Mouse (Mus musculus): Measurements from ENCODE around the gene Slc5a2.

Gene Slc5a2

DNA sequence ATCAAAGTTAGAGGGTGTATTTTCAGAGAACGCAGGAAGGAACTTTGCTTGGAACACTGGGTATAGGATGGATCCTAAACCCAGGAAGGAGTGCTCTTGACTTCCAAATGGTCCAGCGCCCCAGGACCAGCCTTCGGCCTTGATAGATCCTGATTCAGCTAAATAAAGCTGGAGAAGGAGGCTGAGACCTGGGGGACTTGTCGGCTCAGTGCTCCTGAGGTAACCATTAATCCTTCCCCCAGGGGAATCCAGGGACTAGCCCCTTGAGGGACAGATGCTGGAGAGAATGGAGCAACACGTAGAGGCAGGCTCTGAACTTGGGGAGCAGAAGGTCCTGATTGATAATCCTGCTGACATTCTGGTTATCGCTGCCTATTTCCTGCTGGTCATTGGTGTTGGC lies at the start of gene Slc5a2:
Gene Slc5a2, plus strand, starts transcription at position 247 of the 400 bp plus-strand sequence.
- no peak for DNase-seq (ENCODE audit: low read depth, low spot score)

GRCm38 (mm10) chr7:128219952-128220351 lies 45.5 kb upstream of the Slc5a2 start:
- DNase-seq (ENCODE audit: low read depth, low spot score), result no peak

DNA sequence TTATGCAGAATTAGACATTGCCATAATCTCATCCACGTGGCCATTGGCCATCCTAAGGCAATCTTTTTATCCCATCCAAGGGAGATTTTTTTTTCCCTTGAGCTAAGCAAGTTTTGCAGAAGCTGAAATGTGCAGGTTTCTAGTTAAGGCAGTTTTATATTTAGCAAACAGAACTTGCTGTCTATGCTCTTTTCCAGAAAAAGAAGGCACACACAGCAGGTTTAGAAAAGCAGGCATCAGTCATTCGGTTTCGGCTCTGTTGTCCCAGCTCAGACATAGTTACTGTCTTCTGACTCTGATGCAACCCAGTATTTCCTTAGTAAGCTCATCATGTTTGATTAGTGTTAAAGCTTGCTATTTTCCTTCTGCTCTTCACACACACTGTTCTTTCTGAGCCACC lies 44.5 kb upstream of the Slc5a2 start:
- DNase-seq (ENCODE audit: low read depth, low spot score), result peak; percentile 66

GRCm38 (mm10) chr7:128231741-128232140 lies 33.7 kb upstream of the Slc5a2 start:
- no peak for DNase-seq (ENCODE audit: low read depth, low spot score)

DNA sequence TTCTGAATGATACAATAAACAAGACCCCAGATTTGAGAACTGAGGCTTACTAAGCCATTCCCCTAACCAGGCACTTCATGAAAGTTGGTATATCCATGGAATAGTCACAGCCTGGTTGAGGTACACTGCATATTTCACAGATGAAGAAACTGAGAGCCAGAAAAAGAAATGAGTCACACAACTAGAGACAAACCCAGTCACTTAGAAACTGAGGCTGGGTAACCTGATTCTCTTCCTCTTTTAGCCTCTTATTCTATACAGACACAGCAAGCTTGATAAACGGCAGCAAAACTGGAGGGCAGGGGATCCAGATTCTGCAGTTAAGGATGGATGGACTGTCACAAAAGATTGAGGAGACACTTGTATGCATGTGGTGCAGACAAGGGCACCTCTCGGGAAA lies 30.7 kb upstream of the Slc5a2 start:
- DNase-seq (ENCODE audit: low read depth, low spot score), result no peak

DNA sequence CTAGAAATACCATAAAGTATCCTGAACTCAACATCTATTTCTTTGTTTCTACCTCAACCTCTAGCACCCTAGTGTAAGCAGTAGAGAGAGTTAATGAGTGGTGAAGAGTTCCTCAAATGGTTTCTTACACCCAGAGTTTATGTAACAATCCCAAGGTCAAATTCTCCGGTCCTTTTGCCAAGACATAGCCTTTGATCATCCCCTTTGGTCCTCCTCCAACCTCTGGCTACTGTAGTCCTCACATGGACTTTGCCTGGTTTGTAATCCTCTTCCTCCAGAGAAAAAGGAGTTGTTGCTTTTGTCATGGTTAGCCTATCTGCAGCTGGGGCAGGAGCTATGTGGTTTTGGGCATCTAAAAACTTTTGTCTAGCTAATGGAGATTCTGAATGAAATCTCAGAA lies 30.0 kb upstream of the Slc5a2 start:
- DNase-seq (ENCODE audit: low read depth, low spot score), result no peak

DNA sequence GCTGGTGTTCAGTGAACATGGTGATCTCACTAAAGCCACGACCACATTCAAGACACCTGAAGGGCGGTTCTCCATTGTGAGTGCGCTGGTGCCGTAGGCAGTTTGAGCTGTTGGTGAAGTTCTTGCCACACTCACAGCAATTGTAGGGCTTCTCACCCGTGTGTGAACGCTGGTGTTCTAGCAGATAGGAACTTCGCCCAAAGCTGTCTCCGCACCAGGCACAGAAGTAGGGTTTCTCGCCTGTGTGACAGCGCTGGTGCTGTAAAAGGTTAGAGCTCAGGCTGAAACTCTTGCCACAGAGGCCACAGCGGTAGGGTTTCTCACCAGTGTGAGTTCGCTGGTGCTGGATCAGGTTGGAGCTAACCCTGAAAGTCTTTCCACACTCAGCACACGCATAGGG lies 29.0 kb upstream of the Slc5a2 start:
- no peak for DNase-seq (ENCODE audit: low read depth, low spot score)

DNA sequence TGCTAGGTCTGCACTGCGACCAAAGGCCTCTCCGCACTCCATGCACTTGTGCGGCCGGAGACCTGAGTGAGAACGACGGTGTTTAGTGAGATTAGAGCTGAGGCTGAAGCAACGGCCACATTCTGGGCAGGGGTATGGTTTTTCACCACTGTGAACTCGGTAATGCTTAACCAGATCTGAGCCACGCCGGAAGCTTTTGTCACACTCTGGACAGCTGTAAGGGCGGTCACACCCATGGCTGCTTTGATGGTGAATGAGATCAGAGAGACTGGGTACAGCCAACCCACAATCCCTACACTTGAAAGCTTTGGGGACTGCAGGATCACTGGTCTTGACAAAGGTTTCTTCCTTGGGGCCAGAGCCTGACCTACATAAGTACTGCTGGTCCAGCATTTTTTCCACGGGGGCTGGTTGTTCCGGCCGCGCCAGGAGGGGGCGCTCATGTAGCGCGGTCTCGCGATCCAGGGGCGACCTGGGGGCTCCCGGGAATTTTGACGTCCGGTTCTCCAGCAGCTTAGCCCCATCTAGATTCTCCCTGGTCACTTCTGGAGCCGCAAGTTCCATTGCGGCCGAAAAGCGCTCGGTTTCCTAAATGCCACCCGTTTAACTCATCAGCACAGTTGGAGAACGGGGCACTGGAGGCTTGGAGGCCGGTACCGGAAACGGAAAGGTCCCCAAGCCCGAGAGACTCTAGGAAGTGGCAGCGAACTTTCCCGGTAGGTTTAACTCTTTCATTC lies 28.4 kb upstream of the Slc5a2 start, which contains the start of gene Armc5:
Gene Armc5, plus strand, starts transcription at position 487 of the 737 bp plus-strand sequence.
- no peak for DNase-seq (ENCODE audit: low read depth, low spot score)

DNA sequence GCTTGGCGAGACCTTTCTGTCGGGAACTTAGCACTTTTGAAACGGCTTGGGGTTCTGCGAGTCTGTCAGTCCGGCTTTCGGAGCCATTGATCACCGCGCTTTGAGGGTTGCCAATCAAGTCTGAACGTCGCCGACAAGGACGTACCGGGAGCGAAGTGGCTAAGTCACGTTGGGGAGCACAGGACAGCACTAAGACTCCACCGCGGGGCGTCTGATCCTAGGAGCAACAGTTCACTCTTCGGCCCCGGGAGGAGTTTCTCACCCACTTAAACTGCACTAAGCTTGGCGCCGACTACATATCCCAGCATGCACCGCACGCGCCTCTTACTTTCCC lies 27.9 kb upstream of the Slc5a2 start:
- no peak for DNase-seq (ENCODE audit: low read depth, low spot score)

GRCm38 (mm10) chr7:128237927-128238778 lies 27.3 kb upstream of the Slc5a2 start, which contains the start of gene 9130023H24Rik:
9130023H24Rik (minus strand) TSS chr7:128238031.
- DNase-seq (ENCODE audit: low read depth, low spot score), result peak; percentile 98

- DNase-seq (ENCODE audit: low read depth, low spot score), result no peak
Measured at GRCm38 (mm10) chr7:128238991-128239390, 26.5 kb upstream of the Slc5a2 start.

DNA sequence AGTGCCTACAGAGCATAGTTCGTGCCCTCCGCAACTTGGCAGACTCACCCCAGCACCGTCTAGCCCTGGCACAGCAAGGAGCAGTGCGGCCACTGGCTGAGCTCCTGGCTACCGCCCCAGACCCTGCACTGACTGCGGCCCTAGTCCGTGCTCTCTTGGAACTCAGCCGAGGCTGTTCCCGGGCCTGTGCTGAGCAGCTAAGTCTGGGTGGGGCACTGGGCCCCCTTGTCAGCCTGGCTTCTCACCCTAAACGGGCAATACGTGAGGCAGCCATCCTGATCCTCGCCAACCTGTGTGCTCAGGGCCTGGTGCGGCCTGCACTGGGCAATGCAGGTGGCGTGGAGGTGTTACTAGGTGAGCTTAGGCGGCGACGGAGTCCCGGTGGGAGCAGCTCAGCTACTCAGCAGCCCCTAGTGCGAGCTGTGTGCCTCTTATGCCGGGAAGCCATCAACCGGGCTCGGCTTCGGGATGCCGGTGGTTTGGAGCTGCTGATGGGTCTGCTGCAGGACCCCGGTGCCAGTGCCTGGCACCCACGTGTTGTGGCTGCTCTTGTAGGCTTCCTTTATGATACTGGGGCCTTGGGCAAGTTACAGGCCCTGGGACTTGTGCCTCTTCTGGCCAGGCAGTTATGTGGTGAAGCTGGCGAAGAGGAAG lies 25.2 kb upstream of the Slc5a2 start:
- no peak for DNase-seq (ENCODE audit: low read depth, low spot score)

DNA sequence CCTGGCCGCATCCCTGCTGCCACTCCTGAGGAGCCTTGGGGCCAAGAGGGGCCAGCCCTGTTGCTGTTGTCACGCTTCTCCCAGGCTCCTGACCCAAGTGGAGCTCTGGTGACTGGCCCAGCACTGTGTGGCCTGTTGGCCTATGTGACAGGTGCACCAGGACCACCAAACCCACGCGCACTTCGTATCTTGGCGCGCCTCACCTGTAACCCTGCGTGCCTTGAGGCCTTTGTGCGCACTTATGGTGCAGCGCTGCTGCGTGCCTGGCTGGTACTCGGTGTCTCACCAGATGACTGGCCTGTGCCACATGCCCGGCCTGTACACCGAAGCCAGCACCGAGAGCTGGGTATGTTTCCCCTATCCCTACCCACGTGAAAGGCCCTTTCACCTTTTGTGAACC lies 23.1 kb upstream of the Slc5a2 start:
- DNase-seq (ENCODE audit: low read depth, low spot score), result no peak

GRCm38 (mm10) chr7:128243921-128244320 lies 21.5 kb upstream of the Slc5a2 start:
- DNase-seq (ENCODE audit: low read depth, low spot score), result no peak

GRCm38 (mm10) chr7:128244410-128245025 lies 20.9 kb upstream of the Slc5a2 start:
- no peak for DNase-seq (ENCODE audit: low read depth, low spot score)

DNA sequence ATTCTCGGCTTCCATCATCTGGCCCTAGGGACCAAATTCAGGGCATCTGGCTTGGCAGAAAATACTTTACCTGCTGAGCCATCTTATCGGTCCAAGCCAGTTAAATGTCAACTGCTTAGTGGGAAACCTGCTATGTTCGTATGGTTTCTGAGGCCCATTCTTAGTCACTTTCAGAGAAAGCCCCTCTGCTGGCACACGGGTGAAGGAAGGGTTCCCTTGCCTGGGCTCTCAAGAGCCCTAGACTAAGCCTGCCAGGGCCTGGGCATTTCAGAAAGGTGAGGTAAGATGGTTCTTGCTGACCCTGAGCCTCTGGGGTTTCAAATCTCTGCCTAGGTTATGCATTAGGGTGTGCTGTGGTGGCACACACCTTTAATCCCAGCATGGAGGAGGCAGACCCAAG lies 19.9 kb upstream of the Slc5a2 start:
- no peak for DNase-seq (ENCODE audit: low read depth, low spot score)

- DNase-seq (ENCODE audit: low read depth, low spot score), result peak; percentile 58
Measured at GRCm38 (mm10) chr7:128246496-128247391, 18.7 kb upstream of the Slc5a2 start, which contains the start of gene Tgfb1i1. Tgfb1i1 (plus strand) TSS chr7:128246812.

DNA sequence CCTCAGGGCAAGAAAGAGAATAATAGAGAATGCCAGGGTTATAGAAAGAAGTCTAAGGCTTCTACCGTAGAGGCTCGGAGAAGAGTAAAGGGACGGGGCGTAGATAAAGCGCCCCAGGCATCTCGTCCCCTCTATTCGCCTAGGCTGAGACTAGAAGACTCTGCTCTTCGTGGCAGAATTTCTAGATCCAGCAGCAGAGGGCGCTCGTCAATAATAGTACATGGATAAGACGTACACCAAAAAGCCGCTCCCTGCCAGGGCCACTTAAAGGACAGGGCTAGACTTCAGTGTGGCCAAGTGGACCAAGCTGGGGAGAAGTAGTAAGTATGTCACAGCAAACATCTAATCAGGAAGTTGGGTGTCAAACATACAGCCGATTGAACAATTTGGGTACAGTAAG lies 18.0 kb upstream of the Slc5a2 start:
- peak; percentile 77 for DNase-seq (ENCODE audit: low read depth, low spot score)

GRCm38 (mm10) chr7:128248081-128249042 lies 17.1 kb upstream of the Slc5a2 start:
- no peak for DNase-seq (ENCODE audit: low read depth, low spot score)

DNA sequence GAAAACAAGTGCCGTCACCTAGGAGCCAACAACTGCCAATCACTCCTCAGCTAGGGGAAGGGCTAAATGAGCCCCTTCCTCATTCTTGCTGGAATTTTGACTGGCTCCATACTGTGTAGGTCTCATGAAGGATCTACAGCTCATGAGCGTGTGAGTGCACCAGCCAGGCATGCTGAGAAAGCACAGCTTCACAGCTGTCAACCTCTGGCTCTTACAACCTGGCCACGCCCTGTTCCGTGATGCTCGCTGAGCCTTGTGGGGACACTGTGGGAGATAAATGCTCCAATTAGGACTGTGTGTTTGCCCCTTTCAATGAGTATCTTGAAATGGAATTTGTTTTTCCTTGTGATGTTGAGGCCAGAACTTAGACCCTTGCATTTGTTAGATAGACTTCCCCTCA lies 15.5 kb upstream of the Slc5a2 start:
- no peak for DNase-seq (ENCODE audit: low read depth, low spot score)

Data from telencephalon, adult 2 months (tissue).